Mouse (Mus musculus): ENCODE data around the gene Rad21l. TPM values are rescaled to one million over a fixed set of nuclear protein-coding genes. Genes with fewer than 3 reads are reported as not detected.

The Rad21l gene
- 11.4 TPM for polyA plus RNA-seq (2014; fragmentation: Illumina TruSeq; extraction: RNeasy Lipid Tissue Mini Kit (QIAGEN cat#74804); ENCODE audit: low read depth, low replicate concordance)

GRCm38 (mm10) chr2:151668433-151668832 is at the start of gene Rad21l:
Gene Rad21l, minus strand, starts transcription at chr2:151668533.

GRCm38 (mm10) chr2:151701231-151702145 is 33.2 kb upstream of the Rad21l start, which contains the start of gene Tmem74b:
Gene Tmem74b, plus strand, starts transcription at chr2:151702008.

GRCm38 (mm10) chr2:151632159-151632814 is 36.0 kb downstream of the Rad21l start, which contains the start of gene Snph:
Gene Snph, minus strand, starts transcription at chr2:151632593.

Other genes with a start within 250 kb of the Rad21l start
- 62.9 TPM for gene 4921509C19Rik, start 192.4 kb downstream of the Rad21l start, polyA plus RNA-seq (2014; fragmentation: Illumina TruSeq; extraction: RNeasy Lipid Tissue Mini Kit (QIAGEN cat#74804); ENCODE audit: low read depth, low replicate concordance)
- gene Nsfl1c, start 174.4 kb downstream of the Rad21l start, polyA plus RNA-seq (2014; fragmentation: Illumina TruSeq; extraction: RNeasy Lipid Tissue Mini Kit (QIAGEN cat#74804); ENCODE audit: low read depth, low replicate concordance), result 21.2 TPM
- 242 TPM for gene Fkbp1a, start 126.0 kb downstream of the Rad21l start, polyA plus RNA-seq (2014; fragmentation: Illumina TruSeq; extraction: RNeasy Lipid Tissue Mini Kit (QIAGEN cat#74804); ENCODE audit: low read depth, low replicate concordance)
- gene Sdcbp2, start 95.9 kb downstream of the Rad21l start, polyA plus RNA-seq (2014; fragmentation: Illumina TruSeq; extraction: RNeasy Lipid Tissue Mini Kit (QIAGEN cat#74804); ENCODE audit: low read depth, low replicate concordance), result 0.39 TPM
- not detected for gene Snph, start 35.9 kb downstream of the Rad21l start, polyA plus RNA-seq (2014; fragmentation: Illumina TruSeq; extraction: RNeasy Lipid Tissue Mini Kit (QIAGEN cat#74804); ENCODE audit: low read depth, low replicate concordance)
- not detected for gene Tmem74b, start 33.5 kb upstream of the Rad21l start, polyA plus RNA-seq (2014; fragmentation: Illumina TruSeq; extraction: RNeasy Lipid Tissue Mini Kit (QIAGEN cat#74804); ENCODE audit: low read depth, low replicate concordance)
- 79.3 TPM for gene Psmf1, start 75.7 kb upstream of the Rad21l start, polyA plus RNA-seq (2014; fragmentation: Illumina TruSeq; extraction: RNeasy Lipid Tissue Mini Kit (QIAGEN cat#74804); ENCODE audit: low read depth, low replicate concordance)
- gene Rspo4, start 174.4 kb upstream of the Rad21l start, polyA plus RNA-seq (2014; fragmentation: Illumina TruSeq; extraction: RNeasy Lipid Tissue Mini Kit (QIAGEN cat#74804); ENCODE audit: low read depth, low replicate concordance), result 0.25 TPM
- 0.17 TPM for gene Angpt4, start 242.7 kb upstream of the Rad21l start, polyA plus RNA-seq (2014; fragmentation: Illumina TruSeq; extraction: RNeasy Lipid Tissue Mini Kit (QIAGEN cat#74804); ENCODE audit: low read depth, low replicate concordance)